Mouse (Mus musculus): ENCODE data around the gene Olfr214. TPM values are rescaled to one million over a fixed set of nuclear protein-coding genes. Genes with fewer than 3 reads are reported as not detected.
"Not testable (repeated sequence)": the region's sequence is repeated elsewhere in the genome, so short reads cannot be mapped to it uniquely, and the experiment has no call there.

Olfr214 gene
- not detected in 2 replicates for polyA plus RNA-seq (2014; fragmentation: Nextera tagmentation; extraction: Ambion mirVana)

- no peak within 1 kb of the TSS for H3K4me3 ChIP-seq (ENCODE audit: low read depth, low read length)
- no peak within 1 kb of the TSS for H3K9ac ChIP-seq (ENCODE audit: low read length)
- H3K4me1 ChIP-seq (replicated peaks; ENCODE audit: control insufficient read depth, insufficient read depth, low read length), result no peaks in the 10 kb centered on the region
- DNase-seq (ENCODE audit: low spot score), result no peak
- no peaks in the 10 kb centered on the region for H3K9me3 ChIP-seq (ENCODE audit: control insufficient read depth, low read length)
- 81% methylated on average over 1 of the region's 1 CpGs for WGBS
- H3K27ac ChIP-seq (ENCODE audit: low read depth, low read length), result no peak within 1 kb of the TSS
- no peaks in the 10 kb centered on the region for H3K36me3 ChIP-seq (ENCODE audit: control insufficient read depth, insufficient read depth, low read length)
- no peak for ATAC-seq (replicated peaks; ENCODE audit: low FRiP score)
- no peak within 1 kb of the TSS for H3K4me2 ChIP-seq (ENCODE audit: low read depth, low read length, severe bottlenecking)
- H3K27me3 ChIP-seq (ENCODE audit: control insufficient read depth, insufficient read depth, low read length), result no peaks in the 10 kb centered on the region
These were observed at the start of gene Olfr214 for GRCm38 (mm10) chr6:116553935-116554334. TSS of gene Olfr214 (plus strand) at chr6:116554235.

- H3K9ac ChIP-seq (ENCODE audit: low read length); H3K4me2 ChIP-seq (ENCODE audit: low read depth, low read length, severe bottlenecking); ATAC-seq (replicated peaks; ENCODE audit: low FRiP score); H3K9me3 ChIP-seq (ENCODE audit: control insufficient read depth, low read length); DNase-seq (ENCODE audit: low spot score); H3K27ac ChIP-seq (ENCODE audit: low read depth, low read length); H3K4me3 ChIP-seq (ENCODE audit: low read depth, low read length); H3K27me3 ChIP-seq (ENCODE audit: control insufficient read depth, insufficient read depth, low read length); H3K36me3 ChIP-seq (ENCODE audit: control insufficient read depth, insufficient read depth, low read length); H3K4me1 ChIP-seq (replicated peaks; ENCODE audit: control insufficient read depth, insufficient read depth, low read length): not testable (repeated sequence)
- 94% methylated on average over 19 of the region's 20 CpGs for WGBS
These were observed 47.6 kb upstream of the Olfr214 start, which contains the start of gene Olfr212 for GRCm38 (mm10) chr6:116506302-116507003. TSS of gene Olfr212 (plus strand) at chr6:116506516.

- ATAC-seq (replicated peaks; ENCODE audit: low FRiP score) (no peak), DNase-seq (ENCODE audit: low spot score) (no peak)
- H3K27ac ChIP-seq (ENCODE audit: low read depth, low read length), result no peak overlapping the region
- no peaks in the 10 kb centered on the region for H3K36me3 ChIP-seq (ENCODE audit: control insufficient read depth, insufficient read depth, low read length)
- no peak overlapping the region for H3K4me3 ChIP-seq (ENCODE audit: low read depth, low read length)
- H3K4me2 ChIP-seq (ENCODE audit: low read depth, low read length, severe bottlenecking), result no peak overlapping the region
- H3K9ac ChIP-seq (ENCODE audit: low read length), result no peak overlapping the region
- no peaks in the 10 kb centered on the region for H3K9me3 ChIP-seq (ENCODE audit: control insufficient read depth, low read length)
- no peaks in the 10 kb centered on the region for H3K4me1 ChIP-seq (replicated peaks; ENCODE audit: control insufficient read depth, insufficient read depth, low read length)
- H3K27me3 ChIP-seq (ENCODE audit: control insufficient read depth, insufficient read depth, low read length), result no peaks in the 10 kb centered on the region
These were observed 39.2 kb upstream of the Olfr214 start for GRCm38 (mm10) chr6:116514832-116515231.

- no peak within 1 kb of the TSS for H3K9ac ChIP-seq (ENCODE audit: low read length)
- DNase-seq (ENCODE audit: low spot score) (no peak), ATAC-seq (replicated peaks; ENCODE audit: low FRiP score) (no peak)
- H3K36me3 ChIP-seq (ENCODE audit: control insufficient read depth, insufficient read depth, low read length), result no peaks in the 10 kb centered on the region
- 89% methylated on average over 1 of the region's 1 CpGs for WGBS
- no peak within 1 kb of the TSS for H3K4me2 ChIP-seq (ENCODE audit: low read depth, low read length, severe bottlenecking)
- no peak within 1 kb of the TSS for H3K4me3 ChIP-seq (ENCODE audit: low read depth, low read length)
- no peaks in the 10 kb centered on the region for H3K4me1 ChIP-seq (replicated peaks; ENCODE audit: control insufficient read depth, insufficient read depth, low read length)
- no peaks in the 10 kb centered on the region for H3K27me3 ChIP-seq (ENCODE audit: control insufficient read depth, insufficient read depth, low read length)
- no peaks in the 10 kb centered on the region for H3K9me3 ChIP-seq (ENCODE audit: control insufficient read depth, low read length)
- no peak within 1 kb of the TSS for H3K27ac ChIP-seq (ENCODE audit: low read depth, low read length)
These were observed 15.9 kb upstream of the Olfr214 start, which contains the start of gene Olfr213 for GRCm38 (mm10) chr6:116538156-116538555. TSS of gene Olfr213 (plus strand) at chr6:116538456.

GRCm38 (mm10) chr6:116542500-116542899, 11.5 kb upstream of the Olfr214 start:
- H3K27ac ChIP-seq (ENCODE audit: low read depth, low read length), result no peak overlapping the region
- H3K4me1 ChIP-seq (replicated peaks; ENCODE audit: control insufficient read depth, insufficient read depth, low read length), result no peaks in the 10 kb centered on the region
- H3K9ac ChIP-seq (ENCODE audit: low read length), result no peak overlapping the region
- no peaks in the 10 kb centered on the region for H3K36me3 ChIP-seq (ENCODE audit: control insufficient read depth, insufficient read depth, low read length)
- DNase-seq (ENCODE audit: low spot score), result no peak
- no peak for ATAC-seq (replicated peaks; ENCODE audit: low FRiP score)
- no peak overlapping the region for H3K4me3 ChIP-seq (ENCODE audit: low read depth, low read length)
- H3K9me3 ChIP-seq (ENCODE audit: control insufficient read depth, low read length), result no peaks in the 10 kb centered on the region
- no peaks in the 10 kb centered on the region for H3K27me3 ChIP-seq (ENCODE audit: control insufficient read depth, insufficient read depth, low read length)
- H3K4me2 ChIP-seq (ENCODE audit: low read depth, low read length, severe bottlenecking), result no peak overlapping the region
- 82% methylated on average over 2 of the region's 2 CpGs for WGBS

GRCm38 (mm10) chr6:116550841-116551240, 3.2 kb upstream of the Olfr214 start, which contains the start of gene Gm5580:
TSS of gene Gm5580 (plus strand) at chr6:116551141.
- DNase-seq (ENCODE audit: low spot score); H3K27ac ChIP-seq (ENCODE audit: low read depth, low read length); H3K9ac ChIP-seq (ENCODE audit: low read length); H3K27me3 ChIP-seq (ENCODE audit: control insufficient read depth, insufficient read depth, low read length); ATAC-seq (replicated peaks; ENCODE audit: low FRiP score); H3K9me3 ChIP-seq (ENCODE audit: control insufficient read depth, low read length); H3K36me3 ChIP-seq (ENCODE audit: control insufficient read depth, insufficient read depth, low read length); H3K4me1 ChIP-seq (replicated peaks; ENCODE audit: control insufficient read depth, insufficient read depth, low read length); H3K4me3 ChIP-seq (ENCODE audit: low read depth, low read length); H3K4me2 ChIP-seq (ENCODE audit: low read depth, low read length, severe bottlenecking): not testable (repeated sequence)
- 95% methylated on average over 11 of the region's 11 CpGs for WGBS

- H3K9ac ChIP-seq (ENCODE audit: low read length), result no peak overlapping the region
- H3K4me3 ChIP-seq (ENCODE audit: low read depth, low read length), result no peak overlapping the region
- no peaks in the 10 kb centered on the region for H3K36me3 ChIP-seq (ENCODE audit: control insufficient read depth, insufficient read depth, low read length)
- H3K9me3 ChIP-seq (ENCODE audit: control insufficient read depth, low read length), result no peaks in the 10 kb centered on the region
- no peaks in the 10 kb centered on the region for H3K4me1 ChIP-seq (replicated peaks; ENCODE audit: control insufficient read depth, insufficient read depth, low read length)
- WGBS, result 73% methylated on average over 3 of the region's 3 CpGs
- no peak for ATAC-seq (replicated peaks; ENCODE audit: low FRiP score)
- H3K27me3 ChIP-seq (ENCODE audit: control insufficient read depth, insufficient read depth, low read length), result no peaks in the 10 kb centered on the region
- no peak for DNase-seq (ENCODE audit: low spot score)
- H3K27ac ChIP-seq (ENCODE audit: low read depth, low read length), result no peak overlapping the region
- H3K4me2 ChIP-seq (ENCODE audit: low read depth, low read length, severe bottlenecking), result no peak overlapping the region
These were observed 917 bp downstream of the Olfr214 start for GRCm38 (mm10) chr6:116554952-116555351.

GRCm38 (mm10) chr6:116569834-116570233, 15.8 kb downstream of the Olfr214 start:
- Histone ChIP-seq H3K9me3 (ENCODE audit: control insufficient read depth, low read length) (no peaks in the 10 kb centered on the region), H3K27ac (ENCODE audit: low read depth, low read length) (no peak overlapping the region), H3K4me2 (ENCODE audit: low read depth, low read length, severe bottlenecking) (no peak overlapping the region), H3K4me3 (ENCODE audit: low read depth, low read length) (no peak overlapping the region), H3K27me3 (ENCODE audit: control insufficient read depth, insufficient read depth, low read length) (no peaks in the 10 kb centered on the region), H3K36me3 (ENCODE audit: control insufficient read depth, insufficient read depth, low read length) (no peaks in the 10 kb centered on the region), H3K4me1 (replicated peaks; ENCODE audit: control insufficient read depth, insufficient read depth, low read length) (no peaks in the 10 kb centered on the region), H3K9ac (ENCODE audit: low read length) (no peak overlapping the region)
- DNase-seq (ENCODE audit: low spot score) (no peak), ATAC-seq (replicated peaks; ENCODE audit: low FRiP score) (0 out of 2 replicates have a peak, but pooled peaks have one; percentile 42)
- WGBS, result 29% methylated on average over 3 of the region's 3 CpGs

- DNase-seq (ENCODE audit: low spot score), result no peak
- no peak for ATAC-seq (replicated peaks; ENCODE audit: low FRiP score)
- Histone ChIP-seq H3K27me3 (ENCODE audit: control insufficient read depth, insufficient read depth, low read length) (no peaks in the 10 kb centered on the region), H3K4me2 (ENCODE audit: low read depth, low read length, severe bottlenecking) (no peak within 1 kb of the TSS), H3K4me3 (ENCODE audit: low read depth, low read length) (no peak within 1 kb of the TSS), H3K4me1 (replicated peaks; ENCODE audit: control insufficient read depth, insufficient read depth, low read length) (no peaks in the 10 kb centered on the region), H3K9me3 (ENCODE audit: control insufficient read depth, low read length) (no peaks in the 10 kb centered on the region), H3K36me3 (ENCODE audit: control insufficient read depth, insufficient read depth, low read length) (no peaks in the 10 kb centered on the region), H3K27ac (ENCODE audit: low read depth, low read length) (no peak within 1 kb of the TSS), H3K9ac (ENCODE audit: low read length) (no peak within 1 kb of the TSS)
- WGBS, result 64% methylated on average over 4 of the region's 4 CpGs
These were observed 30.1 kb downstream of the Olfr214 start, which contains the start of gene Olfr215 for GRCm38 (mm10) chr6:116584095-116584494. TSS of gene Olfr215 (minus strand) at chr6:116584195.

Data from forebrain, embryonic 11.5 days (tissue).